Mouse (Mus musculus): ENCODE data around the gene Cltb.
A peak's percentile ranks its signal among the peaks of the same experiment; 100 is the strongest.

Gene Cltb

DNA sequence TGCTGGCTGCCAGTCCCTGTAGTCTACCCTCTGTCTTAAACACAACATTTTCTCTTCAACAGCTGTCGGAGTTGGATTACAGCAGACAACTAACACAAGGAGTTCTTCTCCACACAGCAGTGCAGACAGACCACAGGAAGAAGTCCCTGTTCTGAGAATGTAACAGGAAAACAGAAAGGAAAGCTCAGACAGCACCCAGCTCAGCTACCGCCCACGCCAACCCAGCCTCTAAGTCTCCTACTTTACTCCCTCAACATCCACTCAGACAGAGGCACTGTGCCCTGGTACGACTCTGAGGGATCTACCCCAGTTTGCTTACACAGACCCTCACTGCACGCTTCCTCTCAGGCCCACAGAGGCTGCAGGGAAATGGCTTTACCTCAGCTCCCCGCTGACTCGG is 50.5 kb downstream of the Cltb start:
- peak; percentile 64 for DNase-seq

DNA sequence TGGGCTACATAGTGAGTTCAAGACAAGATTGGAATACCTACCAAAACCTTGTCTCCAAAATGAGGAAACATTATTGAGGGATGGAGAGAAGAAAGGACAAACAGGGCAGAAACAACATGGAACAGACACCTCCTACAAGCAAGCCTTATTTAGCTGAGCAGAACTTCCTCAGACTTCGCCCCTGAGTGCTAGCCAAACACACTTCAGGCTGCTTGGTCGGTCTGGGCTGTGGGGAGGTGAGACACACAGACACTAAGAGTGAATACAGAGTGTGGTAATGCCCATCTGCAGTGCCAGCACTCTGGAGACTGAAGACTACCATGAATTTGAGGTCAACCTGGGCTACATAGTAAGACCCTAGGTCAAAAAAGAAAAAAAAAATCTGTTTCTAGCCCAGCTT is 51.5 kb downstream of the Cltb start:
- no peak for DNase-seq

DNA sequence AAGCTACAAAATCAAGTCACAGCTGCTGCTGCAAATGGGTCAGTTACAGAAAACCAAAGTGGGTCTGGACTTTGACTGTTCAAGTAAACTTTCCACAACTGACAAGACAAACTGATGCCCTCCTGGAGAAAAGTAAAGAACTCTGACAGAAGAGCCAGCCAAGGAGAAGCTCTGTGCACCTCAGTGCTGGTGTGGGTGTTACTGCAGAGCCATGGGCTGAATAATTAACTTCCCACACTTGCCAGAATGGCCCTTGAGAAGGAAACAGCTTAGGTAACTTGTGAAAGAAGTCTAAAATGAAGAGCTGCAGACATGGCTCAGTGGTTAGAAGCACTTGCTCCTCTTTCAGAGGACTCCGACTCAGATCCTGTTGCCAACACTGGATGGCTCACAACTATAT is 53.5 kb downstream of the Cltb start:
- DNase-seq = no peak

DNA sequence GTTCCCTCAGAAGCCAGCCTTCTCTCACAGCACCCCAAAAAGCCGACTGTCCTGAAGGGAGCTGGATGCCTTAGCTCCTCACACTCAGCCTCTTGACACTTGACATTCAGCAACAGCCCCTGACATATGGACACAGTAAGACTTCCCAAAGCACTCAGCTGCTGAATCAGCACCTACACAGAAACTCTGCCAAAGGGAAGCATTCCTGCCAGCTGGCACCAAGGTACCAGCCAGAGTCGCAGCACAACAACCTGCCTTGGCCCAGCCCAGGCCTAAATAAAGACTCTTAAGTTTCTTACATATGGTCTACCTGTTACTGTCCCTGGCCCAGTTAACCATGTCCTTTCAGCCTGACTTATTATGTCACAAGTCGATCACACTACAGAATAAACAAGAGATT is 54.3 kb downstream of the Cltb start:
- DNase-seq = no peak

DNA sequence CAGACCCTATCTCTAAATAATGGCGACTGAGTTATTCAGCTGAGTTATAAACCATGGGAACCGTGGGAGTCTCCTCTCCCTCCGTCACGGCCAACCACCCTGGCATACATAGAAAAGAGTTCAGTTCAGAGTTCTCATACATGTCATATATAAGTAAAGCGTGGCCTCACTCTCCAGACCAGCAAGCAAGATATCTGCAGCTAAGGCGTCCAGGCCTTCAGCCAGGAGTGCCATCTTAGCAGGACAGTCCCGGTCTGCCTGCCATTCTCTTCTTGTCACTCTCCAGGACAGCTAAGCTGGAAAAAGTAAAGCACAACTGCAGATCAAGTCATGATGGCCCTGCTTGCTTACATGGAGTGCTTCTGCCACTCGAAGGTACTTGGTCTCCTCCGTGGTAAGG is 55.0 kb downstream of the Cltb start:
- DNase-seq = no peak

DNA sequence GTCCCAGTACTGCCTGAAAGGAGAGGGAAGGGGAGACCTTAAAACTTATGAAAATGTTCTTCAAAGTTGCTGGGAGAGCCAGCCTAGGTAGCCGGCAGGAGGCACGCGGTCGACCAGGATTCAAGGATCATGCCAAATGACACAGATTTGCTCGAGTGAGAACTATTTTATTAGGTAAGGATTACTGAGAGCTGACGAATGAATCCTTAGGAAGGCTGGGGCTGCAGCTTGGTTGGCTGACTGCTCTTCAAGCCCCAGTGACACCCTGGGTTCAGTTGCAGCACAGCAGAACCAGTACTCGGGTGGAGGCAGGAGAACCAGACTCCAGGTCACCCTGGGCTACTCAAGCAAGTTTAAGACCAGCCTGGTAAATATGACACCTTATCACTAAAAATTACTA is 63.1 kb downstream of the Cltb start:
- no peak for DNase-seq
